Mouse (Mus musculus) left cerebral cortex, postnatal 36 days (tissue): Measurements from ENCODE around the gene Oma1. TPM values are rescaled to one million over a fixed set of nuclear protein-coding genes. Genes with fewer than 3 reads are reported as not detected.

Experiments used
- DNase-seq, 2 experiments: peaks; one replicate each; pipeline ENCODE4 v3.0.0; 2021 to 2022; ENCODE audit warnings: low spot score in 2 of 2, mixed read lengths in 1 of 2
- intact Hi-C: fragments of 180-260 bp; cut with DNase I; formaldehyde crosslinking; loops from one replicate; pipeline ENCODE4 v1.15.1; 2025
- total RNA-seq, 2 experiments: library from RNA; stranded (reverse); gene quantifications; 2 replicates each; pipeline ENCODE4 v1.2.3; 2021

The Oma1 gene
- total RNA-seq, 2 experiments from 2014 or later, result 7.1 to 7.2 TPM

GRCm38 (mm10) chr4:103346849-103347248, 33.2 kb downstream of the Oma1 start:
- intact Hi-C loops, result loop anchor here (10.0 kb wide), 1 partner anchor 132 kb away; the partner anchor contains the start of gene Slc35d1
- no peak for DNase-seq

- no peak for DNase-seq
- intact Hi-C loops, result loop anchor here (10.0 kb wide), 1 partner anchor 134 kb away; the partner anchor contains the start of gene Slc35d1
Measured at GRCm38 (mm10) chr4:103349219-103349618, 35.6 kb downstream of the Oma1 start.

GRCm38 (mm10) chr4:103352926-103353325, 39.3 kb downstream of the Oma1 start:
- intact Hi-C loops, result no loop called here
- no peak for DNase-seq

- no peak for DNase-seq
- intact Hi-C loops, result no loop called here
Measured at GRCm38 (mm10) chr4:103357457-103357856, 43.8 kb downstream of the Oma1 start.

- intact Hi-C loops, result no loop called here
Measured at GRCm38 (mm10) chr4:103358941-103359448, 45.4 kb downstream of the Oma1 start.

GRCm38 (mm10) chr4:103382171-103382570, 68.6 kb downstream of the Oma1 start:
- intact Hi-C loops, result no loop called here
- DNase-seq, result no peak

More at GRCm38 (mm10) chr4:103358941-103359448, 45.4 kb downstream of the Oma1 start:
- DNase-seq, result no peak

GRCm38 (mm10) chr4:103385031-103385430, 71.4 kb downstream of the Oma1 start:
- intact Hi-C loops, result no loop called here
- DNase-seq, result no peak

GRCm38 (mm10) chr4:103385835-103386787, 72.5 kb downstream of the Oma1 start:
- intact Hi-C loops, result no loop called here
- no peak for DNase-seq

GRCm38 (mm10) chr4:103387292-103387691, 73.7 kb downstream of the Oma1 start:
- DNase-seq, result no peak
- intact Hi-C loops, result no loop called here

GRCm38 (mm10) chr4:103388530-103389178, 75.0 kb downstream of the Oma1 start:
- intact Hi-C loops, result no loop called here
- no peak for DNase-seq

GRCm38 (mm10) chr4:103389583-103389982, 76.0 kb downstream of the Oma1 start:
- no peak for DNase-seq
- intact Hi-C loops, result no loop called here

- DNase-seq, result no peak
- intact Hi-C loops, result no loop called here
Measured at GRCm38 (mm10) chr4:103390499-103390898, 76.9 kb downstream of the Oma1 start.

- no peak for DNase-seq
- intact Hi-C loops, result no loop called here
Measured at GRCm38 (mm10) chr4:103395066-103395465, 81.5 kb downstream of the Oma1 start.

GRCm38 (mm10) chr4:103395905-103396304, 82.3 kb downstream of the Oma1 start:
- no peak for DNase-seq
- intact Hi-C loops, result no loop called here

- no peak for DNase-seq
- intact Hi-C loops, result no loop called here
Measured at GRCm38 (mm10) chr4:103396876-103397275, 83.3 kb downstream of the Oma1 start.

GRCm38 (mm10) chr4:103402581-103402980, 89.0 kb downstream of the Oma1 start:
- no peak for DNase-seq
- intact Hi-C loops, result no loop called here

- intact Hi-C loops, result no loop called here
- DNase-seq, result no peak
Measured at GRCm38 (mm10) chr4:103405321-103405720, 91.7 kb downstream of the Oma1 start.

- DNase-seq, result no peak
- intact Hi-C loops, result no loop called here
Measured at GRCm38 (mm10) chr4:103410217-103410799, 96.7 kb downstream of the Oma1 start.
